Mouse (Mus musculus): ENCODE results near the gene Gpr176.
"Not testable (repeated sequence)": the region's sequence is repeated elsewhere in the genome, so short reads cannot be mapped to it uniquely, and the experiment has no call there.

Gpr176 gene

DNA sequence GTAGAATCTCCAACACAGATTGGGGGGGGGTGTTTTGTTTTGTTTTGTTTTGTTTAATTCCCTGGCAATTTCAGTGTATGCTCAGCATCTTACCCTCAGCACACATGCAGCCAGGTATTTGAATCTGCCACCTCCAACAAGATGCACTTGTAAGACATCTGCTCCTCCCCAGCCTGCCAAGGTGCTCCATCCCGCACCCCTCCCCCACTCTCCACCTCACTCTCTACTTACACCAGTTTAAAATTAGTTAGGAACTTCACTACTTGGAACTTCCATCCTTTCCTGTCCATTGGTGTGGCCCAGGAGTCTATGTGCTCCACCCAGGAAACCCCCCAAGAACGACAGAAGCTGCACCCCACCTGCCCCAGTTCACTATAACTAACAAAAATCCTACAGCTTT lies 66.3 kb downstream of the Gpr176 start:
- in situ Hi-C loops (cut with MboI; ENCODE audit: low pct_unique_long_range_greater_than_20kb in 1 of 2, low sequenced_read_pairs in 2 of 2, unreplicated experiment in 1 of 2) = no loop called here

DNA sequence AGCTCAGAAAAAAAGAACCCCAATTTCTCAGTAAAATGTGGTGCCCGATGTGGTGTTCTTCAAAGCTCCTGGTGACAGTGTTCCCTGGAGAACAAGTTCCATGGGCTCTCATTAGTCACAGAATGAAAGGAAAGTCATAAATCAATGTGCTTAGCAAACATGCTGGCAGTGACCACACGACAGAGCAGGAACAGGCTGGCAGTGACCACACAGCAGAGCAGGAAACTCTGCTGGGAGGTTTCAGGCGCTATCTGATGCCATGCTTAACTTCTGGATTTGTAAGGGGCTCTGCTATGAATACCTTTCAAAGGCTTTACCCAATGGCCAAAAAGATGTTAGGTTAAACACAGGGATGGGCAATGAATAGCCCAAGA lies 66.7 kb downstream of the Gpr176 start:
- in situ Hi-C loops (cut with MboI; ENCODE audit: low pct_unique_long_range_greater_than_20kb in 1 of 2, low sequenced_read_pairs in 2 of 2, unreplicated experiment in 1 of 2) = no loop called here

DNA sequence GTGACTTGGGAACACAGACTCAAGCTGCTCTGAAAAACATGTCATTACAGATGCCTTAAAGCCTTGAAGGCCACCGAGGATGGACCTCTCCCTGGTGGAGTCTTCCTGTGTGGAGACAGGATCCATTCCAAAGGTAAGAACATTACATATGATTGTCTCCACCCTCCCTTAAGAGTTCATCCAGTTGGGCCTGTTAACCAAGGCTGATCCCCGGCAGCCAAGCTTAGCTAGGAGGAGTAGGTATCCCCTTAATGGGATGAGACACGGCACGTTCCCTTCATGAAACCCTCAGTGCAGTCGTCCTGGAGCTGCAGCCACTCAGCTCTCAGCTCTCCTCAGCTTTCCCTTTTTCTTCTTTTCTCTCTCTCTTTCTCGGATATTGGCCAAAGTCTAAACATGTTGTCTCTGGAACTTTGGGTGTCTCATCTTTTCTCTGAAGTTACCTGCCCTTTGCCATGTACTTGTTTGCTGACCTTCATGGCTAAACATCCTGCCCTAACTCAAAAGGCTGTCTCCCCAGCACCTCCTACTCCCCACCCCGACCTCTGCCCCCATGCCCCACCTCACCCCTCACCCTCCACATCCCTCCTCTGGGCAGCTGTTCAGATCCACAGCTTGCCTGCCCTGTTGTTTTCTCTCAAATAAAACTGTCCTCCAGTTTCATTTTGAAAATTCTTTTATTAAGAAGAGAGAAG lies 67.2 kb downstream of the Gpr176 start:
- in situ Hi-C loops (cut with MboI; ENCODE audit: low pct_unique_long_range_greater_than_20kb in 1 of 2, low sequenced_read_pairs in 2 of 2, unreplicated experiment in 1 of 2) = no loop called here

DNA sequence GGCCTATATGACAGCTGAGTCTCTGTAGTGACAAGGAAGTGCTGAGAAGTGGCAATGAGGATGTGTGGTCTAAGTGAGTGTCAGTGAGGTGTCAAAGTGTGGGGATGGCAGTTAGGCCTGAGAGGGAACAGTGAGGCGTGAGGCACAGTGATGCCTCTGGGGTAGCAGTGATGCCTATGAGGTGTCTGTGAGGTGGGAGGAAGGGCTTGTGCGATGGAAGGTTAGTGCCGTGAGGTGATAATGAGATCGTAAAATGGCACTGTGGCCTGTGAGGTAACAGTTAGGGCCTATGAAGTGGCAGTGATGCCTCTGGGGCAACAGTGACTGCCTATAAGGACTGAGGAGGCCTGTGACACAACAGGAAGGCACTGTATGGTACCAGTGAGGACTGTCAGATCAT lies 69.8 kb downstream of the Gpr176 start:
- in situ Hi-C loops (cut with MboI; ENCODE audit: low pct_unique_long_range_greater_than_20kb in 1 of 2, low sequenced_read_pairs in 2 of 2, unreplicated experiment in 1 of 2) = no loop called here

DNA sequence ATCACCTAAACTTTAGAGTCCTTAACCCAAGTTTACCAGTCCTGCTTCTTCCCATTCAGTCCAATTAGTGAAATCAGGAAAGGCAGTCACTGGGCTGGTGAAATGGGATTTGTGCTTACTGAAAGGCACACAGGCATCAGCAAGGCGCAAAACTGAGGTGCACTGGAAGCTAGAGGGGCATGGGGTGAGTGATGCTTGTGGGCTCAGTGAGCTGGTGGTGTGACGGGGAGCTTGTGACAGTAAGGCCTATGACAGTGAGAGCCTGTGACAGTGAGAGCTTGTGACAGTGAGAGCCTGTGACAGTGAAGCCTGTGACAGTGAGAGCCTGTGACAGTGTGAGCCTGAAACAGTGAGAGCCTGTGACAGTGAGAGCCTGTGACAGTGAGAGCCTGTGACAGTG lies 71.6 kb downstream of the Gpr176 start:
- in situ Hi-C loops (cut with MboI; ENCODE audit: low pct_unique_long_range_greater_than_20kb in 1 of 2, low sequenced_read_pairs in 2 of 2, unreplicated experiment in 1 of 2) = no loop called here

DNA sequence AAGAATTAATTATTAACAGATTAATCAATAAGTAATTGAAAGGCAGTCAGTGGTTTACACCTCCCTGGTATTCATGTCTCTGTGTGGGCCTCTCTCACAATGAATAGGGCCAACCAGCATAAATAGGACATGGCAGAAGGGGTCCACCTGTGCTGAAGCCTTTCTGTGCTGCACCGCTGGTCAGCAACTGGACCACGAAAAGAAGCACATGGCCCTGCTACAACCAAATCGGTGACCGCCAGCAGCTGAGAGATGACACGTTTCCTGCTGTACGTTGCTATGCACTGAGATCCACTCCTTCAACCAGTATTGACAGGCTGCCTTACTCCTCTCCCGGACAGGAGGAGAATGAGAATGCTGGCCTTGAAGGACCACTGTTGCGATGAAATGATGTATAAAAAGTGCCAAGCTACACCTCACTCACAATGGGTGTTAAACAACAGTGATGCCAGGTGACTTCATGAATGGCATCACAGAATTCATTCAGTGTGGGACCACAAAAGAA lies 72.1 kb downstream of the Gpr176 start:
- in situ Hi-C loops (cut with MboI; ENCODE audit: low pct_unique_long_range_greater_than_20kb in 1 of 2, low sequenced_read_pairs in 2 of 2, unreplicated experiment in 1 of 2) = no loop called here

DNA sequence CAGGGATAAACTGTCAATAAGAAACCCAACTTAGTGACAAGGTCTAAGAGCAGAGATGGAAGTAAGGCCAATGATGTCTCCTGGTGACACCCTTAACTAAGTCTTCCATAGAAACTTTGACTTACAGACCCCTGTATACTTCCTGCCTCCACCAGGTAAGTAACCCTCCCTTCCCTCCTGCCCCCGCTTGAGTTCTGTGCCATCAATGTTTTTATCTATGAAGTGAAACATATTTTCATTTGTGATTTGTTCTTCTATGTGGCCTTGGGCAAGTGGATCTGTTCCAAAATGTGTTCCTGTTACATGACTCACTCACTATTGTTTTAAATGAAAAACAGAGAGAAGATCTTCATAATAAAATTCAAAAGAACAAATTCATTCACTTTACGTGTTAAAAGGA lies 73.2 kb downstream of the Gpr176 start:
- in situ Hi-C loops (cut with MboI; ENCODE audit: low pct_unique_long_range_greater_than_20kb in 1 of 2, low sequenced_read_pairs in 2 of 2, unreplicated experiment in 1 of 2) = no loop called here

DNA sequence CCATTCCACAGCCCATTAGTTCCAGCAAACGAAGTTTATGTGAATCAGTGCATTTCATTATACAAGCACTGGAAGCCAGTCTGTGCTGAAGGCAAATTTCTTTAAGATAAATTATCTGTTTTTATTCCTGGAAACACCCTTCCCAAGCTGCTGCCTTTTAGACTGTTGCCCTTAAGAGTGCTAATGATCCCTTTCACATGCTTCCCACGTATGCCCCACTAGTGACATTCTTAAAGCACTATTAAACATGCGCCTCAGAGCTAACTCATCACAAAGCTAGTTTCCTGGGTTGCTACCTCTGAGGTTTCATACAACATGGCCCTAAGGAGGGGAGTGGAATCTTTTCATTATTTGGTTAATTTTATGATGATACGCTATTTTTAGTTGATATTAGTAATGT lies 74.6 kb downstream of the Gpr176 start:
- in situ Hi-C loops (cut with MboI; ENCODE audit: low pct_unique_long_range_greater_than_20kb in 1 of 2, low sequenced_read_pairs in 2 of 2, unreplicated experiment in 1 of 2) = no loop called here

DNA sequence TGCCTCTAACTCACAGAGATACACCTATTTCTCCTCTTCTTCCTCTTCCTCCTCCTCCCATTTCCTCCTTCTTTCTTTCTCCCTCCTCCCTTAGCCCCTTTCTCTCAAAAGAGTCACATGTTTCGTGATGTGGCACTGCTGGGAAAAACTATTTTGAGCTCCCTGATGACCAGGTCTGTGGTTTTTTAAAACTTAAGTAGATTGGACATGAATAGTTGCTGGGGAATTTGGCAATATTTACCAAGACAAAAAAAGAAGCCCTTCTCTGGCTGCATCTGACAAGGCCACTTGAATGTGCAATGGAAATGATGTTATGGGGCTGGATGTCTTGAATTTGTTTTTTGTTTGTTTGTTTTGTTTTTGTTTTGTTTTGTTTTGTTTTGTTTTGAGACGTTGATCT lies 75.3 kb downstream of the Gpr176 start:
- in situ Hi-C loops (cut with MboI; ENCODE audit: low pct_unique_long_range_greater_than_20kb in 1 of 2, low sequenced_read_pairs in 2 of 2, unreplicated experiment in 1 of 2) = no loop called here

DNA sequence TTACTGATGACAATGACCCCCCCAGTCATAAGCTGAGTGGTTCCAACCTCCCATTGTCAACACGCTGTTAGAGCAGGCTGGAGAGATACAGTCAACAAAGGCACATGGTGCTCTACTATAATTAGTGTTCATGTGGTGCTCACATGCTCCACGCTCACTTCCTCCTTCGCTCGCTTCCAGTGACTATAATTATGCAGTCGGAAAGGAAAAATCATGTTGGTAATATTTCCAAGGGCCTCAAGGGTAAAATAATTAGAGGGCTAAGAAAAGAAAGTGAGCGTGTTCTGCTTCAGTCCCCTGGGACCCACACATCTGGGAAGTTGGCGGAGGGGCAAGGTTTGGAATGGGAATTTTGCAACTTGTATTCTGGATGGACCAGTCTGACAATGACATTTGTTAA lies 77.7 kb downstream of the Gpr176 start:
- in situ Hi-C loops (cut with MboI; ENCODE audit: low pct_unique_long_range_greater_than_20kb in 1 of 2, low sequenced_read_pairs in 2 of 2, unreplicated experiment in 1 of 2) = no loop called here

DNA sequence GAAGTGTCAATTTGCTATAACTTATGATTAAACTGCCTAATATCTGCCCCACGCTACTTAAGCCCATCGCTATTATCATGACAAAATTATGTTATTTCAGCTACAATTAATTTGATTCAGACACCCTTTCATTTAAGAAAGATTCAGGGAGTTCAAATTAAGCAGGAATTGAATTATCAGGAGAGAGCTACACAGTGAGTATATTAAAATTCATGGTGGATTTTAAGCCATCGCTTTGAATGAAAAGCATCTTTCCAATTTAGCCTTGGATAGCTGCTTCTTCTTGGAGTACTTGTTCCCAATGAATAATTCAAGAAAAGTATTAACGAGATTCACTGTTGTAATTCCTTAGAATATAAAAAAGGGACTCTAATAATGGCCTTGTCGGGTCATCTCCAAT lies 79.6 kb downstream of the Gpr176 start:
- in situ Hi-C loops (cut with MboI; ENCODE audit: low pct_unique_long_range_greater_than_20kb in 1 of 2, low sequenced_read_pairs in 2 of 2, unreplicated experiment in 1 of 2) = no loop called here

DNA sequence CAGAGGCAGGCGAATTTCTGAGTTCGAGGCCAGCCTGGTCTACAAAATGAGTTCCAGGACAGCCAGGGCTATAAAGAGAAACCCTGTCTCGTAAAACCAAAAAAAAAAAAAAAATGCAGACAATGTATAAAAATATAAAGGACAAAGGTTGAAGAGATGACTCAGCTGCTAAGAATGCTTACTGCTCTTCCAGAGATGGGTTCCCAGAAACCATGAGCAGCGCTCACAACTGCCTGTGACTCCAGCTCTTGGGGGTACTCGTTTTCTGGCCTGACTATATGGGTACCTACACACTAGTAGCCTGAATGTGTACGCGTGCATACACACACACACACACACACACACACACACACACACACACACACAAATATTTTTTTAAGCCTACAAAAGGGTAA lies 84.2 kb downstream of the Gpr176 start:
- in situ Hi-C loops (cut with MboI; ENCODE audit: low pct_unique_long_range_greater_than_20kb in 1 of 2, low sequenced_read_pairs in 2 of 2, unreplicated experiment in 1 of 2) = not testable (repeated sequence)

DNA sequence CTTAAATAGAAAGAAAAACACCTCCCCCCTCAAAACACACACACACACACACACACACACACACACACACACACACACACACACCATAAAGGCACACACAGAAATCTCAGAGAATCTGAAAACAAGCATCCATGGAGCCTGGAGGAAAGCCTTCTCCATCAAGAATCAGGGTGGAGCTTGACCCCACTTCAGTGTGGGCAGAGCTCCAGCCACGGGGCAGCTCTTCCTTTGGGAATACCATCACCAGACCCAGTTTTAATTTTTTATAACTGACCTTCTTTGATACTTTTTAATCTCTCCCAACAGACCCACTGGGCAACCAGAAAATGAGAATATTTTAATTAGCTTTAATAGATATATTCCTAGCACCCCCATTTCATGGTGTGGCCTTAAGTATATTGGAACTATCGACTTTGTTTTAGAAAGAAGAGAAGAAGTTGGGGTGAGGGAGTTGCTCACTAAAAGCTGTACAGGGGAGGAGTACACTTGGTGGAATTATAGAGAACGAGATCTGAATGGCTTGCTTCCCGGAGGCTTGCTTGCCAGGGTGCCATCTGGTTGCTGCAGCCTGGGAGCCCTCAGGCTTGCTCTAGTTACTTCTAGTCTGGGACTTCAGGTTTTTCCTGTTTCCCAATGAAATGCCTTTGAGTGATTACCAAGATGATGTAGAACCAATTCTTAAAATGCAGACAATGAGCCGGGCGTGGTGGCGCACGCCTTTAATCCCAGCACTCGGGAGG lies 84.7 kb downstream of the Gpr176 start:
- in situ Hi-C loops (cut with MboI; ENCODE audit: low pct_unique_long_range_greater_than_20kb in 1 of 2, low sequenced_read_pairs in 2 of 2, unreplicated experiment in 1 of 2) = no loop called here

DNA sequence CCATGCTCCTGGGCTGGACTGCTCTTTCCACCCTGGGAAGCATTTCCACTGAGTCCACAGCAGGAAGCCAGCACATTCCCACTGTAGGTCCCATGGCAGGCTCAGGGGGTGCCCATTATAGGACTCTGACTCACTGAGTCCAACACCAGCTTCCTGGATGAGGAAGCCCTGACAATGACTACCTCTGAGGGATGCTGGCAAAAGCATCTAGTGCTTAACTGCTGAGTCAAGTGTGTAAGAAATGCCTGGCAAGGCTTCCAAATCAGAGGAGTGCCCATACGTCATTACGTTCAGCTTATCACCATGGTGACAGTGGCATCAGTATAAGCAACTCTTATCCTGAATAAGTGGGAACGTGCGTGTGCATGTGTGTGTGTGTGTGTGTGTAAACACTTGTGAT lies 85.5 kb downstream of the Gpr176 start:
- in situ Hi-C loops (cut with MboI; ENCODE audit: low pct_unique_long_range_greater_than_20kb in 1 of 2, low sequenced_read_pairs in 2 of 2, unreplicated experiment in 1 of 2) = no loop called here

DNA sequence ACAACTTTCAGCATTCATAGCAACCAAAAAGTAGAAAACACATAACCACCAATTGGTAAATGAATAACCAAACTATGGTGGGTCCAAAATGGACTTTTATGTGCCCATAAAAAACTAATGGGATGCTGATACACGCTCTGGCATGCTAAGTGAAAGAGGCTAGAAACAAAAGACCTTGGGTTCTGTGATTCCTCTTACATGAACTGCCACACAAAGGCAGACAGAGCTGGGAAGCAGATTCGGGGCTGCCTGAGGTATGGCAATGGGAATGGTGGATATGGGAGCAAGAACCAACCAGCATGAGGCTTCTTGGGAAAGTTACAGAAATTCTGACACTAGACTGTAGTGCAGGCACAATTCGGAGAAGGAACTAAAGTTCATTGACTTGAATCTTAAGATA lies 90.8 kb downstream of the Gpr176 start:
- in situ Hi-C loops (cut with MboI; ENCODE audit: low pct_unique_long_range_greater_than_20kb in 1 of 2, low sequenced_read_pairs in 2 of 2, unreplicated experiment in 1 of 2) = no loop called here

DNA sequence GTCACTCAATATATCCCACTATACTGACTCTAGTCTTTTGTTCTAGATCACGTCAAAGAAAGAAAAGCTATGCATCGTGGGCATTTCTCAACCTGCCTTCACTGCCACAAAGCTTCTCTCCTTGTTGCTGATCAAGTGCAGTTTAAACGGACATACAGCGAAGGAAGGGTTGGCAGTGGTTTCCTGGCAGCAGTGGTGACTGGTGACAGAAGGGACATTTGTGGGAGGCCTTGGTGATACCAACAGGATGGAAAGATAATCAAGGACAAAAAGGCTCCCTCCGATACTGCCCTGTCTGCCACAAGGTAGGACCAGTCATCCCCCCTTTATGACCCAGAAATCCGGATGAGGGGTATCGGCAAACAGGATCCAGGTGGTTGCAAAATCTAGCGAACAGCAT lies 95.0 kb downstream of the Gpr176 start:
- in situ Hi-C loops (cut with MboI; ENCODE audit: low pct_unique_long_range_greater_than_20kb in 1 of 2, low sequenced_read_pairs in 2 of 2, unreplicated experiment in 1 of 2) = no loop called here

DNA sequence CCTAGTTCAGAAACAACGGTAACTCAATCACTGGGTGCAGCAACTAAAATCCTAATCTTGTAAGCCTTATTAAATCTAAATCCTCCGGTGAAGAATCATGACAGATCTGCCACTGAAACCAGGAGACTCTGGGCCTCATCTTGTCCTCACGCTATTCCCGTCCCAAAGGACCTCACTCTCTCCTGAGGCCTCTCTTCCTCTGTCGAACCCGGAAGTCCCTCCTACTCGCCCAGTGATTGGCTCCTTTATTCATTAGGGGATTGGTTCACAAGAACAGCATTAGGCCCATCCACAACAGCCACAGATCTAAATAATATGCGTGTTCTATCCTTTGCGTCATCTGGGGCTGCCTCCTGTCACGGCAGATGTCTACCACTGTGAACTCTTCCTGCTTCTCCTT lies 101.6 kb downstream of the Gpr176 start:
- in situ Hi-C loops (cut with MboI; ENCODE audit: low pct_unique_long_range_greater_than_20kb in 1 of 2, low sequenced_read_pairs in 2 of 2, unreplicated experiment in 1 of 2) = no loop called here

DNA sequence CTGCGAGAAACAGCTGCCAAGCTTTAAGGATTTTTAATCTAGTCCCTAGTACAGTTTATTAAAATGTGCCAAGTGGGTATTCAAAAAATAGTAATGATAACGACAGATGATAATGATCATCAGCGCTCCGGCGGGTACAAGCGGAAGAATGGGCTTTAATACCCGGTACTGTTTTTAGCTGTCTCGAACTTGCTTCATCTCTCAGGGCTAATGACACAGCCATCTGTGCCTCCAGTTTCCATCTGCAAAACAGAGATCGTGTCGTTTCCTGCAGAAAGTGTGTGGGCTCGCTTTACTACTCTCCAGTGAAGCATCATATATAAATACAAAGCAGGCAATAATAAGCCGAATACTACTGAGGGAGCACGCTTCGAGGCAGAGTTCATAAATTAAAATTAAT lies 103.0 kb downstream of the Gpr176 start:
- in situ Hi-C loops (cut with MboI; ENCODE audit: low pct_unique_long_range_greater_than_20kb in 1 of 2, low sequenced_read_pairs in 2 of 2, unreplicated experiment in 1 of 2) = no loop called here

DNA sequence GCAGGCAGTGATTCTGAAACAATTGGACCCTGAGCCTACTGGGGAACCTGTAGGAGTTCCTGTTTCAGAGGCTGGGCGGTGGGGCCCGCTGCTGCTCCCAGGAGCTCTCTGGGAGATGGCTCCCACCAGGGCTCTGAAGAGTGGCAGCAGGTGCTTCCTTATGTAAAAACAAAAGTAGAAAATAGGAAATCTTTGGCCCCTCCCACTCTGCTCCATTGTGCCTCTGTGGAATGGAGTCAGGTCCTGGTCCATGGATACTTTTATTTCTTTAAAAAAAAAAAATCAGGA lies 109.4 kb downstream of the Gpr176 start:
- in situ Hi-C loops (cut with MboI; ENCODE audit: low pct_unique_long_range_greater_than_20kb in 1 of 2, low sequenced_read_pairs in 2 of 2, unreplicated experiment in 1 of 2) = no loop called here

DNA sequence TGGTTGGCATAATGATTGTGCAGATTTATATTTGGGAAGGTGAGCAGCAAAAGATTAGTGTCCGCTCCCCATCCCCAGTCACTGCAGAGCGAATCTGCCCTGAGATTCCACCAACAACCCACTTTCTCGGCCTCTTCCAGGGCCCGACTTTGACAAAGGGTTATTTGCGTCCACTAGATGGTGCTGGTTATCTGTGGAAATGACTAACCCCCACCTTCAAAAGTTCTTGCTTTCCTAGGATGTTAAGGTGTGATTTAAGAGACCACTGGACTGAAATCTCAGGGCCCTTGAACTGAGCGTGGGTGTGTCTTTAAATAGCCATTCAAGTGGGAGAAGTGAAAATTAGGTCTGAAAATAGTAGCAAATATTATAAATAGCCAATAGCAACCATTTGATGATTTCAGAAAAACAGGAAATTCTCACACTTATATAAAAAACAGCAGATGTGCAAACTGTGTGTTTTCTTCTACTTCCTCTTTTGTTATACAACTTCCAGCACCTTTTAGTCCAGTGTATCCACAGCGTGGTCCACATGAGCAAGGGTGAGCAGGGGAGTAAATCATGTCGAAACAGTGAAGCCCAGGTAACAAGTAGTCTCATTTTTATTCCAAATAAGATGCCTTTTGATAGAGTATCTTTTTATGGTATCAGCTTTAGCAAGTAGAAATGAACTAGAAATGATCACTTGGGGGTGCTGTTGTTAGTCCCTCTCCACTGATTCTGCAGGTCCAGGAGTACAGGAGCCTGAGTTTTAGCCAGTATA lies 109.9 kb downstream of the Gpr176 start:
- in situ Hi-C loops (cut with MboI; ENCODE audit: low pct_unique_long_range_greater_than_20kb in 1 of 2, low sequenced_read_pairs in 2 of 2, unreplicated experiment in 1 of 2) = no loop called here
